Mouse (Mus musculus): ENCODE results near the gene Isl1. TPM values are rescaled to one million over a fixed set of nuclear protein-coding genes. Genes with fewer than 3 reads are reported as not detected.

The Isl1 gene
- polyA plus RNA-seq, 1 experiment from 2014 or later: 6.9 TPM

DNA sequence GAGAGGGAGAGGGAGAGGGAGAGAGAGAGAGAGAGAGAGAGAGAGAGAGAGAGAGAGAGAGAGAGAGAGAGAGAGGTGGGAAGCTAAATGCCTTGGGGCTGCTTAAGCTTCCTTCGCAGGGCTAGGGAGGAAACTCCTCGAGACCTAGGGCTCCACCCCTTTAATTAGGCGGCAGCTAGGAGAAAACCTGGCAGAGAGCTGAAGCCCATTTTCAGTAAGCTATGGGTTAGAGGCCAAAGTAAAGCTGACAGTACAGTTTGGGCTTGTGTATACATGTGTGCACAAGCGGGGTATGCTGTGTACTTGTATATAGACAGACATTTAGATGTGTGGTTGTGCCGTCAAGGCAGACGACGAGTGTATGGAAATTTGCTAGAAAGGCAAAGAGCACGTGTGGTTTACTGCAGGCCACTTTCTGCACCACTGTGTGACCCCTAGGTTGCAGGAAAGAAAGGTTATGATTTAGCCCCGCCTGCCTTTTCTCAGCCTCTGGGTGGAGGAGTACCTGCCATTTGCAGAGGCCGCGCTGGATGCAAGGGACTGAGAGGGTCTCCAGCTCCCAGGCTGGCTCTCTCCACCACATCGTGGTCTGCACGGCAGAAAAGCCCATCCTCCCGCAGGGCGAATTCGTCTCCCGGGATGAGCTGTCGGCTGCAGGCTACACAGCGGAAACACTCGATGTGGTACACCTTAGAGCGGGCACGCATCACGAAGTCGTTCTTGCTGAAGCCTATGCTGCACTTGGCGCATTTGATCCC, 4.6 kb downstream of the Isl1 start:
- ATAC-seq (ENCODE audit: low FRiP score, low read depth): no peak
- Histone ChIP-seq H3K27me3 (peaks cover 94% of the 10 kb centered on the region), H3K9me3 (no peaks in the 10 kb centered on the region), H3K4me1 (peaks cover 15% of the 10 kb centered on the region; the same call in 1 of the 2 replicates), H3K4me3 (peak overlapping the region; percentile 12; the same call in 1 of the 2 replicates), H3K4me2 (replicated peaks) (peak overlapping the region; percentile 44), H3K9ac (no peak overlapping the region), H3K36me3 (no peaks in the 10 kb centered on the region), H3K27ac (no peak overlapping the region)
- 2% methylated on average over 25 of the region's 25 CpGs for WGBS

GRCm38 (mm10) chr13:116303766-116304165, 5.7 kb downstream of the Isl1 start:
- no peak for ATAC-seq (ENCODE audit: low FRiP score, low read depth)
- Histone ChIP-seq H3K36me3 (no peaks in the 10 kb centered on the region), H3K27ac (no peak overlapping the region), H3K9me3 (no peaks in the 10 kb centered on the region), H3K4me2 (replicated peaks) (no peak overlapping the region), H3K9ac (no peak overlapping the region), H3K4me3 (no peak overlapping the region), H3K27me3 (peaks cover 95% of the 10 kb centered on the region), H3K4me1 (peaks cover 10% of the 10 kb centered on the region; the same call in 1 of the 2 replicates)
- 7% methylated on average over 6 of the region's 6 CpGs for WGBS

DNA sequence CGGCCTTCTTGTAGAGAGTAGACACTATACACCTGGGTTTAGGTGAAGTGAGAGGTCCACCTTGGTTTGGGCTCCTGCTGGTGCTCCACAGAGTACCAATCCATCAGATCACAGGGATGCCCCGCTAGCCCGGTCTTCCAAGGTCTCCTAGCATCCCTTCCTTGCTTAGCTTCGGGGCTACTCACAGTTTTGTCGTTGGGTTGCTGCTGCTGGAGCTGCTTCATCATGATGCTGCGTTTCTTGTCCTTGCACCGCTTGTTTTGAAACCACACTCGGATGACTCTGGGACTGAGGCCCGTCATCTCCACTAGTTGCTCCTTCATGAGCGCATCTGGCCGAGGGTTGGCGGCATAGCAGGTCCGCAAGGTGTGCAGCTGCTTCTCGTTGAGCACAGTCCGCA, 6.6 kb downstream of the Isl1 start:
- 15% methylated on average over 15 of the region's 15 CpGs for WGBS
- Histone ChIP-seq H3K36me3 (no peaks in the 10 kb centered on the region), H3K4me2 (replicated peaks) (no peak overlapping the region), H3K4me1 (peaks cover 10% of the 10 kb centered on the region; the same call in 1 of the 2 replicates), H3K27ac (no peak overlapping the region), H3K4me3 (no peak overlapping the region), H3K27me3 (peaks cover 94% of the 10 kb centered on the region), H3K9me3 (no peaks in the 10 kb centered on the region), H3K9ac (no peak overlapping the region)
- ATAC-seq (ENCODE audit: low FRiP score, low read depth): no peak

DNA sequence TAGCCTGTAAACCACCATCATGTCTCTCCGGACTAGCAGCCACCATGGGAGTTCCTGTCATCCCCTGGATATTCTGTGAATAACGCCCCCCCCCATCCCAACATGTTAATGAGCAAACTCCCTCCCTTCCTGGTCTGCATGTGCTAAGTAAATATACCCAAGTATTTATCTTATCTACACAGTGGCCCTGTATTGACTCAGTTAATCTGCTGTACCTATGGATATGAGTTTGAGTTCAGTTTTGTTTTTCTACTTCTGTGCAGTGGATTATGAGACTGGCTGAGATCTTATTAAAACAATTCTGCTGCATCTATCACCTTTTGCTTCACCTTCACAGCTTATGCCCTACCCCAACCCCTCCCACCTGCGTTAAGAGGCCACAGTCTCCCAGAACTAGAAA, 7.8 kb downstream of the Isl1 start:
- ATAC-seq (ENCODE audit: low FRiP score, low read depth): no peak
- 34% methylated on average over 3 of the region's 3 CpGs for WGBS
- Histone ChIP-seq H3K4me2 (replicated peaks) (no peak overlapping the region), H3K27me3 (peaks cover 98% of the 10 kb centered on the region), H3K9me3 (no peaks in the 10 kb centered on the region), H3K4me3 (no peak overlapping the region), H3K9ac (no peak overlapping the region), H3K36me3 (no peaks in the 10 kb centered on the region), H3K27ac (no peak overlapping the region), H3K4me1 (peaks cover 16% of the 10 kb centered on the region; the same call in 1 of the 2 replicates)

DNA sequence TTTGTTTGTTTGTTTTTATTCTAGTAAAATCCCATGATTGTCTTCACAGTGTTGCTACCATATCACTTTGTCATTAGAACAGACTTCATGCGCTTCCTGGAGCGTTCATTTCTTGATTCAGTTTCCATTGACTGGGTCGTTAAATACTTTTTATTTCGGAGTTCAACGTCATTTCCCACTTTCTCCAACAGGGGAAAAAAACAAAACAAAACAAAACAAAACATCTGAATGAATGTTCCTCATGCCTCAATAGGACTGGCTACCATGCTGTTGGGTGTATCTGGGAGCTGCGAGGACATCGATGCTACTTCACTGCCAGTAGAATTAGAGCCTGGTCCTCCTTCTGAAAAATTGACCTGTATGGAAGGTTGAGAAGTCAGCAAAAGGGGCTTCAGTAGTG, 10.2 kb downstream of the Isl1 start:
- 21% methylated on average over 7 of the region's 7 CpGs for WGBS
- Histone ChIP-seq H3K36me3 (no peaks in the 10 kb centered on the region), H3K9me3 (no peaks in the 10 kb centered on the region), H3K9ac (no peak overlapping the region), H3K4me2 (replicated peaks) (no peak overlapping the region), H3K27ac (no peak overlapping the region), H3K4me3 (no peak overlapping the region), H3K27me3 (peaks cover 95% of the 10 kb centered on the region), H3K4me1 (peaks cover 11% of the 10 kb centered on the region; the same call in 1 of the 2 replicates)
- no peak for ATAC-seq (ENCODE audit: low FRiP score, low read depth)

GRCm38 (mm10) chr13:116298641-116299170, 10.8 kb downstream of the Isl1 start:
- H3K9me3 ChIP-seq: no peaks in the 10 kb centered on the region
- H3K36me3 ChIP-seq: no peaks in the 10 kb centered on the region
- H3K4me2 ChIP-seq (replicated peaks): no peak overlapping the region
- 15% methylated on average over 13 of the region's 13 CpGs for WGBS
- H3K4me1 ChIP-seq: peaks cover 15% of the 10 kb centered on the region
- no peak overlapping the region for H3K4me3 ChIP-seq
- H3K27me3 ChIP-seq: peaks cover 95% of the 10 kb centered on the region
- no peak for ATAC-seq (ENCODE audit: low FRiP score, low read depth)
- H3K9ac ChIP-seq: no peak overlapping the region
- H3K27ac ChIP-seq: no peak overlapping the region

DNA sequence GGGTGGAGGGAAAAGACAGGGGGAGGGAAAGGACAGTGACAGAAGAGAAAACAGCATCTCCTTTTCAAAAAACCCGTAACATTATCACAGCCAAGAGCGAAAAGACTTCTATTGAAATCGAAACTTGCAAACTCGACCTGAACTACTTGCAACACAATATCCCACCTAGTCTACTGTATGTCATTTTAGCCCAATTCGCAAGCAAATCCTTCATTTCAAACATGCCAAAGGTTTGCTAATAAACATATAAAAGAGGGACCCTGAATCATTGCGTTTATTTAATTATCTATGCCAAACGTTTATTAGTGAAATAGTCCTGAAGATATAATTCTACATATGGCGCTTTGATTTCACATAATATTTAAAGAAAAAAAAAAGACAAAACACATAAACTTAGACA, 11.5 kb downstream of the Isl1 start:
- 7% methylated on average over 8 of the region's 8 CpGs for WGBS
- peak overlapping the region; percentile 25; the same call in 1 of the 2 replicates for H3K4me3 ChIP-seq
- no peak for ATAC-seq (ENCODE audit: low FRiP score, low read depth)

DNA sequence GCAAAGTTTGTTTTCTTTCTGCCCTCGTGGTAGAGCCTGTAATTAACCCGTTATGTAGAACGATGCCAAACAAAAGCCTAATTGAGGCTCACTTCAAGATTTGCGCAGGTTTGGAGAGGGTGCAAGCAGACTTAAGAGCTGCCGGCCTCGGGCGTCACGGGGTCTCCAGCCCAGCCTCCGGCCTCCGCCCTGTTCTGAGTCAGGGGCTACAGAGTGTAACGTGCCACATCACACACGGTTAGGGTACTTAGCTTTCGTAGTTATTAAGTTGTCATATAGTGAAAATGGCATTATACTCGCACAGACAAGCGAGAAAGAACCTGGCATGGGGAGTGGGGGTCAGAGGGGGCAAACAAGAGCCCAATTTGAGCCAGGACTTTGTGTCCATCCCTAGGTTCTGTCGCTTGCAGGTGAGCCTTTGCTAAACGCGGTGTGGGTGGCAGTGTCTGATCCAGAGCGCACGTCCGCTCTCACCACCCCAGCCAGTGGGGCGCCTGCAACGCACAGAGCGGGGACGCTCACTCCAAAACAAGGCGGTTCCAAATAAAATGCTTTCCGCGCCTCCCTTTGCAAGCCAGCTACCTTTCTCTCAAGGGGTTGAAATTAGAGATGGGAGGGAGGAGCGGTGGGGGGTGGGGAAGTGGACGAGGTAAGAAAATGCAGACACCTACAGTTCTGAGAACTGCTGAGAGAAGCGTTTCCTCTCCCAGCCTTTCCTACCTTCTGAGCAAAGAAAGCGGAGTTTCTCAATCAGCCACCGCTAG, 12.3 kb downstream of the Isl1 start:
- Histone ChIP-seq H3K4me3 (peak overlapping the region; percentile 25), H3K36me3 (no peaks in the 10 kb centered on the region), H3K27ac (no peak overlapping the region), H3K9me3 (no peaks in the 10 kb centered on the region), H3K4me2 (replicated peaks) (peak overlapping the region; percentile 51), H3K9ac (no peak overlapping the region), H3K27me3 (peaks cover 94% of the 10 kb centered on the region), H3K4me1 (peaks cover 13% of the 10 kb centered on the region)
- WGBS: under 1% methylated on average over 33 of the region's 33 CpGs
- ATAC-seq (ENCODE audit: low FRiP score, low read depth): peak; percentile 60

More for the DNA sequence above, 11.5 kb downstream of the Isl1 start:
- peak overlapping the region; percentile 51 for H3K4me2 ChIP-seq (replicated peaks)
- no peaks in the 10 kb centered on the region for H3K36me3 ChIP-seq
- peaks cover 95% of the 10 kb centered on the region for H3K27me3 ChIP-seq
- H3K27ac ChIP-seq: no peak overlapping the region
- H3K9ac ChIP-seq: no peak overlapping the region
- no peaks in the 10 kb centered on the region for H3K9me3 ChIP-seq
- H3K4me1 ChIP-seq: peaks cover 15% of the 10 kb centered on the region

DNA sequence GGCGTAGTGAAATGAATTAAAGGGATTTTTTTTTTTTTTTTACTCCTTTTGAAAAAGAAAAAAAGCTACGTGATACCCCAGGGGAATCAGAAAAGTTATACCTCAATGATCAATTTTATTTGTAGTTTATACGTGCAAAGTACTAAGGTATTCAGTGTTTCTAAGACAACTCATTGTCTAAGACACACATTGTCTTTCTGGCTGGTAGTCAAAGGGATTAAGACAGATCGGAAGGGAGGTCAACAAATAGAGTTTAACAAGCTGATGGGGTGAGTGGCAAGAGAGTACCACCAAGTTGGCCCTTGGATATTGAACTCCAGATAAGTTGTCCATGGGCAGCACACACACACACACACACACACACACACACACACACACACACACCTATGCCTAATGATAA, 14.1 kb downstream of the Isl1 start:
- no peak overlapping the region for H3K4me3 ChIP-seq
- H3K9me3 ChIP-seq: no peaks in the 10 kb centered on the region
- H3K27ac ChIP-seq: no peak overlapping the region
- WGBS: 19% methylated on average over 4 of the region's 4 CpGs
- no peaks in the 10 kb centered on the region for H3K36me3 ChIP-seq
- peaks cover 13% of the 10 kb centered on the region for H3K4me1 ChIP-seq
- peaks cover 83% of the 10 kb centered on the region for H3K27me3 ChIP-seq
- ATAC-seq (ENCODE audit: low FRiP score, low read depth): no peak
- H3K9ac ChIP-seq: no peak overlapping the region
- H3K4me2 ChIP-seq (replicated peaks): no peak overlapping the region

DNA sequence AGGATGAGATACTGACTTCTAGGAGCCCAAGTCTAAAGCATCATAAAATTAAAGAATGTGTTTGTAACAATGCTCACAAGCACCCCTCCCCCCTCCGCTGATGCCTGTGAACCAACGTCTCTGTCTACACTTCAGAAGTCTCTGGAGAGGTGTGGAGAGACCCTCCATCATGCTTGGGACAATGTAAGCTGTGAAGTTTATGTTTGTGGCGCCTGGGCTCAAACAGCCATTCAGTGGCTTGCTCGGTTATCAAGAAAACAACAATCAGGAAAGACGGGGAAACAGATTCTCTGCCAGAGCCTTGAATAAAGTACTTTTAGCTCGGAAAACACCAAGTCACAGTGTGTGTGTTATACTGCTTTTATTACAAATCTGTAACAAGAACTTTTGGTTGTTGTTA, 14.8 kb downstream of the Isl1 start:
- Histone ChIP-seq H3K27ac (no peak overlapping the region), H3K9me3 (no peaks in the 10 kb centered on the region), H3K9ac (no peak overlapping the region), H3K4me1 (peaks cover 13% of the 10 kb centered on the region), H3K36me3 (no peaks in the 10 kb centered on the region), H3K4me3 (no peak overlapping the region), H3K27me3 (peaks cover 78% of the 10 kb centered on the region), H3K4me2 (replicated peaks) (no peak overlapping the region)
- 10% methylated on average over 6 of the region's 6 CpGs for WGBS
- no peak for ATAC-seq (ENCODE audit: low FRiP score, low read depth)

DNA sequence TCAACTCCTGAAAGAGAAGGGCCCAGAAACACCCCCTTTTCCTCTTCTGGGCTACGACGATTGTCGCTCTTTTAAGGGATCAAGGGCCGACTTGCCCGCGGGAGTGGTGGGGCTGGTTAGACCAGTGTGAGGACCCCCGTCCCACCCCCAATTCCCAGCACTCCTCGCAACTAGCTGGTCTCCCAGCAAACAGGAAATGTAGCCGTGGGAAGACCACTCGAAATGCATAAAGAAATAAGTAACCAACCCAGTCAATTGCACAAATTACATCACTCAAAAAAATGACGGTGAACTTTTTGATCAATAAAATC, 15.4 kb downstream of the Isl1 start:
- no peak overlapping the region for H3K27ac ChIP-seq
- peak overlapping the region; percentile 32 for H3K4me3 ChIP-seq
- under 1% methylated on average over 11 of the region's 11 CpGs for WGBS
- no peaks in the 10 kb centered on the region for H3K36me3 ChIP-seq
- no peak for ATAC-seq (ENCODE audit: low FRiP score, low read depth)
- H3K4me2 ChIP-seq (replicated peaks): peak overlapping the region; percentile 58
- H3K27me3 ChIP-seq: peaks cover 72% of the 10 kb centered on the region
- no peaks in the 10 kb centered on the region for H3K9me3 ChIP-seq
- peaks cover 13% of the 10 kb centered on the region for H3K4me1 ChIP-seq
- no peak overlapping the region for H3K9ac ChIP-seq

Data from limb, embryonic 13.5 days (tissue).